Mouse (Mus musculus) lung, postnatal 4 days (tissue): ENCODE measurements around the gene G6pc.
"Not testable (repeated sequence)": the region's sequence is repeated elsewhere in the genome, so short reads cannot be mapped to it uniquely, and the experiment has no call there.

Experiments
- DNase-seq, 2 experiments: peaks; one replicate each; pipeline ENCODE4 v3.0.0; 2021

Gene G6pc

GRCm38 (mm10) chr11:101367326-101367935 is at the start of gene G6pc:
G6pc (plus strand) TSS chr11:101367561.
- DNase-seq, result no peak

GRCm38 (mm10) chr11:101323609-101324008 is 43.8 kb upstream of the G6pc start:
- peak; percentile 73 to 79 for DNase-seq

GRCm38 (mm10) chr11:101324763-101325162 is 42.6 kb upstream of the G6pc start, which contains the start of gene Aoc2:
Aoc2 (plus strand) TSS chr11:101325063.
- no peak for DNase-seq

DNA sequence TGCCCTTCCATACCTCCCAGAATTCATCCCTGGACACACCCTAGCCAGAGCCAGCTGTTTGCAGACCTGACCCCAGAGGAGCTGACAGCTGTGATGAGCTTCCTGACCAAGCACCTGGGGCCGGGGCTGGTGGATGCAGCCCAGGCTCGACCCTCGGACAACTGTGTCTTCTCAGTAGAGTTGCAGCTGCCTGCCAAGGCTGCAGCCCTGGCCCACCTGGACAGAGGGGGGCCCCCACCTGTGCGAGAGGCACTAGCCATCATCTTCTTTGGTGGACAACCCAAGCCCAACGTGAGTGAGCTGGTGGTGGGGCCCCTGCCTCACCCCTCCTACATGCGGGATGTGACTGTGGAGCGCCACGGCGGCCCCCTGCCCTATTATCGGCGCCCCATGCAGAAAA is 42.2 kb upstream of the G6pc start:
- not testable (repeated sequence) for DNase-seq

DNA sequence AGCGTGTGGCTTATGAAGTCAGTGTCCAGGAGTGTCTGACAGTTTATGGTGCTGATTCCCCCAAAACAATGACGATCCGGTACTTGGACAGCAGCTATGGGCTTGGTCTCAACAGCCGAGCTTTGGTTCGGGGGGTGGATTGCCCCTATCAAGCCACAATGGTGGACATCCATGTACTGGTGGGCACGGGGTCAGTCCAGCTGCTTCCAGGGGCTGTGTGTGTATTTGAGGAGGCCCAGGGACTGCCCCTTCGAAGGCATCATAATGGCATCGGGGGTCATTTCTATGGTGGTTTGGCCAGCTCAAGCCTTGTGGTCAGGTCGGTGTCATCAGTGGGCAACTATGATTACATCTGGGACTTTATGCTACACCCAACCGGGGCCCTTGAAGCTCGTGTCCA is 41.2 kb upstream of the G6pc start:
- no peak for DNase-seq

DNA sequence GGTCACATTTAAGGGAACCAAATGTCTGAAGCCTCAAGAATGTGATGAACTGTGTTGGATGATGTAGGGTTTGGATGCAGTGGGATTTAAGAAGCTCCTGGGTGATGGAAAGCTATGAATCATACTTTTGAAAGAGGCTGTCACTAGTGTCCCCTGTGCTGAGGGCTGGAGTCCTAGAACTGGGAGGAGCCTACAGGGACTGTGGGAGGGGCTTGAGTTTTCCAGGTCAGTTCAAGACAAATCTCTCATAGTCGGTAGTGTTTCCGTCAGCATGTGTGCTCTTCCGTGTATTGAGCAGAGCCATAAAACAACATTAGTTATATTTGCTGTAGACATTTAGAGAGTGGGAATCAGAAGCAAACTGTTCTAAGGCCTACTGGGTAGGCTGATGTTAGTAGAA is 40.0 kb upstream of the G6pc start:
- DNase-seq, result no peak

DNA sequence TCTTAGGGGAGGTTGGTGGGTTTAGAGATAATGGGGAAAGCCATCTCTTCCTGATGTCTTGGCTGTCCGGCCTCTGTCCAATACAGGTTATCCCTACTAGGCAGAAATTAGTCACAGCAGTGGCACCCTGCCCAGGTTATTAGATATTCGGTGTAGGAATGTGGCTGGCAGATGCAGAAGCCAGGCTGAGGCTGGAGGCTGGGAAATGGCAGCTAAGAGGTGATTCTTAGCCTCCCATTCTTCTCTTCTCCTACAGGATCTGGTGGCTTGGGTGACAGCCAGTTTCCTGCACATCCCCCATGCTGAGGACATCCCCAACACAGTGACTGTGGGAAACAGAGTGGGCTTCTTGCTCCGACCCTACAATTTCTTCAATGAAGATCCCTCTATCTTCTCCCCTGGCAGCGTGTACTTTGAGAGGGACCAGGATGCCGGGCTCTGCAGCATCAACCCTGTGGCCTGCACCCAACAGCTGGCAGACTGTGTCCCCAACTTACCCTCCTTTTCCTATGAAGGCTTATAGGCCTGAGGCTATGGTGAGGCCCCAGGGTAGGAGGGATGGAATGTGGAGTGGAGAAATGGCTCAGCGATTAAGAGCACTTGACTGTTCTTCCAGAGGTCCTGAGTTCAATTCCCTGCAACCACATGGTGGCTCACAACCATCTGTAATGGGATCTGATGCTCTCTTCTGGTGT is 38.3 kb upstream of the G6pc start:
- no peak for DNase-seq

DNA sequence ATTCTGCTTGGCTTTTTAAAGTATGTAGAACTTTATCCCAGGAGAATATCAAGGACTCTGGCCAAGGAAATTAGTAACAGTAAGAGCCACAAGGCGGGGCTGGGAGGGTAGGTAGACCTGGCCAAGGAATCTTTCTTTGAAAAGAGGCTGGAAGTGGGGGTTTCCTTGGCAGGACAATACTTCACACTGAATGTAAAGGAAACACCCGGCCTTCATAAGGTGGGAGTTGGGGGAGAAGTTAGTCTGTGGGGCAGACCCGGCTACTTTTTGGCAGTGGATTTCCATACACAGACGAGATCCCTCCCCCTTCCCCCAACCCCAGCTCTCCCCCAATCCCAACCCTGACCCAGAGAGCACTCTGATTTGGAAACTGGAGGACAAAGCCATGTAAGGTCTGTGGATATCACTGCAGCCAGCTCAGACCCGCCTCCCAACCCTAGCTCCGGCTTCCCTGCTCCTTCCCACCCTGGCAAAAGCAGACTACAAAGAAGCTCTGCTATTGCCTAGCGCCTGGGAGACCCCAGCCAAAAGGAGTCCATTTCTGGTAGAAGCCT is 36.9 kb upstream of the G6pc start, which contains the start of gene Aoc3:
Aoc3 (plus strand) TSS at position 235 of the 554 bp plus-strand sequence.
- no peak for DNase-seq

DNA sequence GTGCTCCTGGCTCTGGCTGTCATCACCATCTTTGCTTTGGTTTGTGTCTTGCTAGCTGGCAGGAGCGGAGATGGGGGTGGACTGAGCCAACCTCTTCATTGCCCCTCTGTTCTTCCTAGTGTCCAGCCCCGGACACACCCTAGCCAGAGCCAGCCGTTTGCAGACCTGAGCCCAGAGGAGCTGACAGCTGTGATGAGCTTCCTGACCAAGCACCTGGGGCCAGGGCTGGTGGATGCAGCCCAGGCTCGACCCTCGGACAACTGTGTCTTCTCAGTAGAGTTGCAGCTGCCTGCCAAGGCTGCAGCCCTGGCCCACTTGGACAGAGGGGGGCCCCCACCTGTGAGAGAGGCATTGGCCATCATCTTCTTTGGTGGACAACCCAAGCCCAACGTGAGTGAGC is 36.4 kb upstream of the G6pc start:
- not testable (repeated sequence) for DNase-seq

DNA sequence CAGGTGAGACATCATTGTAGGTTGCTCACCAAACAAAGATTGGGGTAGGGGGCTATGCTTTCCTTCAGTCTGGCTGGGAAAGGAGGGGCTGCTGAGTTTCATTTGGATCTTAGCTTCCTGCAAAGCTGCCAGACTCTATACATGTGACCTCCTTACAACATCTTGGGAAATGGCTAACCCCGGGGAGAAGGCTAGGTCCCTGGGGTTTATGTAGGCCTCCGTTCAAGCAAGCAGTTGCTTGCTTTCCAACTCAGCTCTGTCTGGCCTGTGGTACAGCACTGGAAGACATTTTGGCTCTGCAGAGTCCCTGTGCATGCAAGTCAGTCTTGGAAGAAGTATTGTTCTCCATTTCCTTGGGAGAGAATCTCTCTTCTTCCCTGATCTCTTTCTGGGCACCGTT is 34.8 kb upstream of the G6pc start:
- DNase-seq, result no peak

DNA sequence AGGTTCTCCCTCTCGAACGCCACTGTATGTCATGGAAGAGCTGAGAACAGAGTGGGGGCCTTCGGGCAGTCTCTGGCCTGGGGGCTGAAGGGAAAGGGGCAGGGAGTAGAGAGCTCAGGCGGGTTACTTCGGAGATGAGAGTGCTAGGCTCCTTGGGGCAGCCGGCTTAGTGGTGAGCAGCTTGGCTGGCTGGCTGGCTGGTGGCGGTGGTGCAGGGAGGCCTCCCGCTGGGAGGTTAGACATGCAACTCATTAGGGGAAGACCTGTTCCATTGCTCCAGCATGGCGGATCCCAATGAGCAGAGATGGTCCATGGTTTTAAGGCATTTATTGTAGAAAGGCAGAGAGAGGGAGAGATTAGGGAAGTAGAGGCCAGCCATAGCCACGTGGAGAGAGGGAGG is 33.3 kb upstream of the G6pc start:
- no peak for DNase-seq

- DNase-seq, result no peak
Observed at GRCm38 (mm10) chr11:101334516-101334915, 32.8 kb upstream of the G6pc start.

- no peak for DNase-seq
Observed at GRCm38 (mm10) chr11:101335685-101336084, 31.7 kb upstream of the G6pc start.

- peak in 1 of 2 experiments; percentile 15 for DNase-seq
Observed at GRCm38 (mm10) chr11:101338123-101338760, 29.1 kb upstream of the G6pc start.

- no peak for DNase-seq
Observed at GRCm38 (mm10) chr11:101347083-101347775, 20.1 kb upstream of the G6pc start.

GRCm38 (mm10) chr11:101348774-101349173 is 18.6 kb upstream of the G6pc start:
- DNase-seq, result no peak

- no peak for DNase-seq
Observed at GRCm38 (mm10) chr11:101349216-101349615, 18.1 kb upstream of the G6pc start.

DNA sequence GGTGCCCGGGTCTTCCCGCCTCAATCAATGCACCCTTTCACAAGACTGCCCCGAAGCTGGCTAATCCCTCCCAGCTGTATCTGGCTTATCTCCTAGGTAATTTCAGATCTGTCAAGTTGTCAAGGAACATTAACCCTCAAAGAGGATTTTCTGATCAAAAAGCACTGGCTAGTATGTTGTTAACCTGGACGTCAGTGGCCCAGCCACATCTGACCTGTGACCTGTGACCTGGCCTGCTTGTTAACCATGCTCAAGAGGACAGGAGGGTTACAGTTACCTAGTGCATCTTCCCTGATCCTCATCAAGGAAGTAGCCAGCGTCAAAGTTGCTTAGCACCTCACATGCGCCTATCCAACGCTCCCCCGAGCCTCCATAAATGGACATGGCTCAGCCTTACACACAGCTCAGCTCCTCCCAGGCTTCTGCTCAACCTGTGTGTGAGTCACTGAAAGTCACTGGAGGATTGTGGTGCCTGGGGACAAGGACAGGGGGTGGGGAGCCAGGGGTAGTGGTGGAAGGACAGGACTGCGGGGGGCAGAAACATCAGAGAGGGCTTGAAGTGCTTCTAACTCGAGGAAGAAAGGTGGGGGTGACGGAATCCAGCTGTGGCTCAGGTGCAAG is 16.2 kb upstream of the G6pc start:
- DNase-seq, result no peak

- DNase-seq, result no peak
Observed at GRCm38 (mm10) chr11:101351721-101352111, 15.6 kb upstream of the G6pc start.

GRCm38 (mm10) chr11:101353436-101353835 is 13.9 kb upstream of the G6pc start:
- DNase-seq, result no peak

- no peak for DNase-seq
Observed at GRCm38 (mm10) chr11:101354438-101355010, 12.8 kb upstream of the G6pc start.

DNA sequence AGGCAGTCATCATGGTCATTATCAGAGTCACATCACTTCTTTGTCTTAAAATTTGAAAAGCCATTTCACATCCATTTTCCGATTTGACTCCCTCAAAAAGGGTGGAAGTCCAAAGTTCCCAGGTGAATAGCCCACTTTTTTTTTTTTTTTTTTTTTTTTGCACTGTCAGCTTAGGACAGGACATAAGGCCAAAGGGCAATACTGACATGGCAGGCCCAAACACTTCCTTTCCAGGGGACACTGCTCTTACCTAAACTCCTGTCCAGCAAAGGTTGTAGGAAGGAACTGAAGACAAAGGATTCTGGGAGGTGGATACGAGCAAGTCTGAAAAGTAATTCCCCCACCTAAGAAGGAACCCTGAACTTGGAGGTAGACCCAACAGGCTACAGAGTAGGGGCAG is 11.4 kb upstream of the G6pc start:
- no peak for DNase-seq
